Mouse (Mus musculus) embryonic facial prominence, embryonic 12.5 days (tissue): ENCODE data around the gene Il21r. TPM values are rescaled to one million over a fixed set of nuclear protein-coding genes. Genes with fewer than 3 reads are reported as not detected.

Experiments
- ATAC-seq: fragments of 200-750 bp; cut with Nextera tagmentation; 2 replicates; pipeline ENCODE4 v1.8.0; 2017; ENCODE audit not compliant: insufficient number of reproducible peaks, insufficient read depth, low FRiP score, low TSS enrichment
- H3K27ac ChIP-seq: fragments of 300-500 bp; sonication (generic); 2 replicates; pipeline ENCODE4 v1.5.1; 2016; ENCODE audit warnings: mild to moderate bottlenecking
- H3K27me3 ChIP-seq: fragments of 300-500 bp; sonication (generic); 2 replicates; pipeline ENCODE4 v1.6.1; 2016; ENCODE audit warnings: mild to moderate bottlenecking, moderate library complexity
- H3K36me3 ChIP-seq: fragments of 300-500 bp; sonication (generic); 2 replicates; pipeline ENCODE4 v1.6.1; 2016; ENCODE audit warnings: mild to moderate bottlenecking
- H3K4me1 ChIP-seq: fragments of 300-500 bp; sonication (generic); 2 replicates; pipeline ENCODE4 v1.6.1; 2016
- H3K4me2 ChIP-seq: fragments of 300-500 bp; sonication (generic); replicated peaks from 2 replicates; pipeline ENCODE4 v1.6.1; 2016; ENCODE audit warnings: mild to moderate bottlenecking, moderate library complexity
- H3K4me3 ChIP-seq: fragments of 300-500 bp; sonication (generic); 2 replicates; pipeline ENCODE4 v1.5.1; 2016; ENCODE audit warnings: mild to moderate bottlenecking
- H3K9ac ChIP-seq: fragments of 300-500 bp; sonication (generic); 2 replicates; pipeline ENCODE4 v1.6.1; 2016; ENCODE audit warnings: mild to moderate bottlenecking, moderate library complexity
- H3K9me3 ChIP-seq: fragments of 300-500 bp; sonication (generic); 2 replicates; pipeline ENCODE4 v1.6.1; 2016; ENCODE audit warnings: mild to moderate bottlenecking, moderate library complexity
- WGBS: fragments of 180-500 bp; shearing (Covaris S2); methylation state at CpG from one replicate; pipeline ENCODE4 v1.1.7; 2016; 5-methylcytosine and 5-hydroxymethylcytosine counted together
- polyA plus RNA-seq: library from polyadenylated mRNA; unstranded; fragments of >200 nt; fragmentation: Nextera tagmentation; extraction: Ambion mirVana; gene quantifications from 2 replicates; pipeline ENCODE4 v1.2.1, GENCODE M21; 2016

Gene Il21r
- polyA plus RNA-seq, 1 experiment from 2014 or later = 0.09 TPM

DNA sequence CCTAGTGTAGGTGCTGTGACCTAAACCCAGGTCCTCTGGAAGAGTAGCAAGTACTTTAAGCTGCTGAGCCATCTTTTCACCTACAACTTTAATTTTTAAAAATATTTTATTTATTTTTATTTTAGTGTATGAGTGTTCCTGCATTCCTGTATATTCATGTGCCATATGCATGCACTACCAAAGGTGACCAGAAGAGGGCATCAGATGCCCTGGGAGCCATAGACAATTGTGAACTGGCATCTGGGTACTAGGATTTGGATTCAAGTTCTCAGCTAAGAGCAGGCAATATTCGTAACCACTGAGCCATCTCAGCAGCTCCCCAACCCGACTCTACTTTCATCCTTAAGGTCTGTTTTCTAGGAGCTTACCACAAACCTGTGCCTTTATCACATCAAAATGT is 71.7 kb downstream of the Il21r start:
- no peak for ATAC-seq
- H3K9ac ChIP-seq = no peak overlapping the region
- H3K9me3 ChIP-seq = no peaks in the 10 kb centered on the region
- no peaks in the 10 kb centered on the region for H3K27me3 ChIP-seq
- no peak overlapping the region for H3K4me3 ChIP-seq
- 88% methylated on average over 2 of the region's 2 CpGs for WGBS
- H3K4me1 ChIP-seq = no peaks in the 10 kb centered on the region
- peaks cover 98% of the 10 kb centered on the region for H3K36me3 ChIP-seq
- no peak overlapping the region for H3K4me2 ChIP-seq
- no peak overlapping the region for H3K27ac ChIP-seq

- Histone ChIP-seq H3K4me2 (no peak overlapping the region), H3K27me3 (no peaks in the 10 kb centered on the region), H3K27ac (no peak overlapping the region), H3K4me3 (no peak overlapping the region), H3K4me1 (no peaks in the 10 kb centered on the region), H3K9ac (no peak overlapping the region), H3K36me3 (peaks cover 84% of the 10 kb centered on the region), H3K9me3 (no peaks in the 10 kb centered on the region)
- 85% methylated on average over 8 of the region's 8 CpGs for WGBS
- no peak for ATAC-seq
These were observed 75.5 kb downstream of the Il21r start for GRCm38 (mm10) chr7:125678756-125679155.

DNA sequence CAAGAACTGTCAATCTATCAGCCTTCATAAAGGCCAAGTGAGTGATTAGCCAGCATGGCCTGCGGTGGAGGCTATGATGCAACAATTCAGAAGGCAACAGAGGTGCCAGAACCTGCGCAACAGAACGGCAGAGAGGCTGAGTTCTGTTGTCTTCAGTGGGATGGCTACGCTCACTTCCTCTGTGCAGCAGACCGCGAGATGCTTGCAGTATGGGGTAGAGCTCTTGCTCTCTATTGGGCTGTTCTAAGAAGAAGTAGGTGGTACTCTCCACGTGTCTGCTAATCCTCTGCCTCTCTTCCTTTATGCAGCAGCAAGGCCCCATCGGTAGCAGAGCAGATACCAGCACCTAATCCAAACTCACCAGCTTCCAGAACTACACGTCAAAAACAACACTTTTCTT is 76.7 kb downstream of the Il21r start:
- no peaks in the 10 kb centered on the region for H3K27me3 ChIP-seq
- H3K9ac ChIP-seq = no peak overlapping the region
- no peak for ATAC-seq
- no peak overlapping the region for H3K27ac ChIP-seq
- H3K36me3 ChIP-seq = peaks cover 80% of the 10 kb centered on the region
- H3K4me1 ChIP-seq = no peaks in the 10 kb centered on the region
- no peaks in the 10 kb centered on the region for H3K9me3 ChIP-seq
- H3K4me2 ChIP-seq = no peak overlapping the region
- 88% methylated on average over 9 of the region's 9 CpGs for WGBS
- H3K4me3 ChIP-seq = no peak overlapping the region

Other genes starting within 250 kb of the Il21r start
- gene Kdm8, start 158.8 kb upstream of the Il21r start, polyA plus RNA-seq = 11.8 and 12.1 TPM in 2 replicates
- gene Nsmce1, start 111.8 kb upstream of the Il21r start, polyA plus RNA-seq = 121 and 123 TPM in 2 replicates
- gene Il4ra, start 51.3 kb upstream of the Il21r start, polyA plus RNA-seq = 5.3 and 6.3 TPM in 2 replicates
- gene Gtf3c1, start 104.4 kb downstream of the Il21r start, polyA plus RNA-seq = 47.5 and 47.6 TPM in 2 replicates
- 10.9 and 11.1 TPM in 2 replicates for gene D430042O09Rik, start 104.5 kb downstream of the Il21r start, polyA plus RNA-seq